Mouse (Mus musculus): ENCODE measurements around the gene Kdm2a. TPM values are rescaled to one million over a fixed set of nuclear protein-coding genes. Genes with fewer than 3 reads are reported as not detected.

Kdm2a gene
- polyA plus RNA-seq, 1 experiment = 78.4 TPM

DNA sequence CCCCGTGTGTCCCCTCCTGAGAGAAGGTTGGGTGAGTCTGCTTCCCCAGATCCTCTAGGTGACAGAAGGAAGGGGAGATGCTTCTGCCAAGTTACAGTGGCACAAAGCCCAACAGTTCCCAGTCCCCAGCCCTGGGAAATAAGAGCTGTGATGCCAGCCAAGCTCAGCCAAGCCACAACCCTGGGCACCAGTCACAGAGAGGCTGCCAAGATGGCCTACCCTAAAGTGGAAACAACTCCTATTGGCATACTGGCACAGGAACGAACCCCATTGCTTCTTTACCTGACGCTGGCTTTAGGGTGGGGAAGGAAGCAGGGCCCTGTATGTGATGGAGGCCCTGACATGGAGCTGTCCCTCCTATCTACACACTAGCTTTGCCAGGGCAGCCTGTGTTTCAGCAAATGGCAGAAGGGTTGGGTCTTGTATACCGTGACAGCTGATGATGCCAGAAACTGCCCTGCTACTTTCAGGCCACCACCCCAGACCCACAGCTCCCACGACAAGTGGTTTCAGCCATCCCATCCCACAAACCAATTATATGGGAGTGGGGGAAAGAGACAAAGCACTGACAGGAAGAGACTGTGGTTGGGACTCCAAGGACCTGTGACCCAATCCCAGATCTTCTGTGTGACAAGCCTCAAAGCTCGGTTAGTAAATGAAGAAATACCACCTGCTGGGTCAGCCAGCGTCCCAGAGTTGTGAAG is 95.0 kb downstream of the Kdm2a start:
- Histone ChIP-seq H3K27ac (ENCODE audit: insufficient read depth, low read length) (no peak overlapping the region), H3K9ac (ENCODE audit: low read depth, poor library complexity, severe bottlenecking) (no peak overlapping the region), H3K4me3 (ENCODE audit: low read depth, low read length) (no peak overlapping the region), H3K9me3 (replicated peaks; ENCODE audit: control insufficient read depth, insufficient read depth, low read length, poor library complexity, severe bottlenecking) (no peaks in the 10 kb centered on the region), H3K27me3 (ENCODE audit: control insufficient read depth, insufficient read depth, low read length, poor library complexity, severe bottlenecking) (no peaks in the 10 kb centered on the region), H3K36me3 (ENCODE audit: control insufficient read depth, insufficient read depth, low read length, poor library complexity, severe bottlenecking) (no peaks in the 10 kb centered on the region), H3K4me1 (ENCODE audit: control insufficient read depth, insufficient read depth, low read length) (peaks cover 2% of the 10 kb centered on the region)
- no peak for TF ChIP-seq POLR2A (IDR thresholded peaks at IDR 0.05; ENCODE audit: insufficient read depth, low read length)
- TF ChIP-seq EP300 (IDR thresholded peaks at IDR 0.05; ENCODE audit: insufficient read depth, low read depth, low read length) = no peak
- no peak for TF ChIP-seq CTCF (IDR thresholded peaks at IDR 0.05; ENCODE audit: low read depth, low read length)

GRCm38 (mm10) chr19:4301735-4302651 is 96.1 kb downstream of the Kdm2a start:
- H3K4me1 ChIP-seq (ENCODE audit: control insufficient read depth, insufficient read depth, low read length) = peaks cover 4% of the 10 kb centered on the region
- H3K27me3 ChIP-seq (ENCODE audit: control insufficient read depth, insufficient read depth, low read length, poor library complexity, severe bottlenecking) = no peaks in the 10 kb centered on the region
- no peak for TF ChIP-seq CTCF (IDR thresholded peaks at IDR 0.05; ENCODE audit: low read depth, low read length)
- no peak for TF ChIP-seq POLR2A (IDR thresholded peaks at IDR 0.05; ENCODE audit: insufficient read depth, low read length)
- TF ChIP-seq EP300 (IDR thresholded peaks at IDR 0.05; ENCODE audit: insufficient read depth, low read depth, low read length) = no peak
- no peaks in the 10 kb centered on the region for H3K9me3 ChIP-seq (replicated peaks; ENCODE audit: control insufficient read depth, insufficient read depth, low read length, poor library complexity, severe bottlenecking)
- H3K27ac ChIP-seq (ENCODE audit: insufficient read depth, low read length) = no peak overlapping the region
- H3K4me3 ChIP-seq (ENCODE audit: low read depth, low read length) = no peak overlapping the region
- no peaks in the 10 kb centered on the region for H3K36me3 ChIP-seq (ENCODE audit: control insufficient read depth, insufficient read depth, low read length, poor library complexity, severe bottlenecking)
- no peak overlapping the region for H3K9ac ChIP-seq (ENCODE audit: low read depth, poor library complexity, severe bottlenecking)

GRCm38 (mm10) chr19:4300852-4301734 is 97.0 kb downstream of the Kdm2a start:
- H3K36me3 ChIP-seq (ENCODE audit: control insufficient read depth, insufficient read depth, low read length, poor library complexity, severe bottlenecking) = no peaks in the 10 kb centered on the region
- H3K27me3 ChIP-seq (ENCODE audit: control insufficient read depth, insufficient read depth, low read length, poor library complexity, severe bottlenecking) = no peaks in the 10 kb centered on the region
- no peaks in the 10 kb centered on the region for H3K9me3 ChIP-seq (replicated peaks; ENCODE audit: control insufficient read depth, insufficient read depth, low read length, poor library complexity, severe bottlenecking)
- TF ChIP-seq POLR2A (IDR thresholded peaks at IDR 0.05; ENCODE audit: insufficient read depth, low read length) (no peak), EP300 (IDR thresholded peaks at IDR 0.05; ENCODE audit: insufficient read depth, low read depth, low read length) (no peak), CTCF (IDR thresholded peaks at IDR 0.05; ENCODE audit: low read depth, low read length) (no peak)
- H3K4me3 ChIP-seq (ENCODE audit: low read depth, low read length) = no peak overlapping the region
- peaks cover 4% of the 10 kb centered on the region for H3K4me1 ChIP-seq (ENCODE audit: control insufficient read depth, insufficient read depth, low read length)
- H3K9ac ChIP-seq (ENCODE audit: low read depth, poor library complexity, severe bottlenecking) = no peak overlapping the region
- no peak overlapping the region for H3K27ac ChIP-seq (ENCODE audit: insufficient read depth, low read length)

GRCm38 (mm10) chr19:4300271-4300704 is 97.8 kb downstream of the Kdm2a start:
- no peak overlapping the region for H3K27ac ChIP-seq (ENCODE audit: insufficient read depth, low read length)
- no peak overlapping the region for H3K4me3 ChIP-seq (ENCODE audit: low read depth, low read length)
- H3K9me3 ChIP-seq (replicated peaks; ENCODE audit: control insufficient read depth, insufficient read depth, low read length, poor library complexity, severe bottlenecking) = no peaks in the 10 kb centered on the region
- no peaks in the 10 kb centered on the region for H3K36me3 ChIP-seq (ENCODE audit: control insufficient read depth, insufficient read depth, low read length, poor library complexity, severe bottlenecking)
- no peak for TF ChIP-seq CTCF (IDR thresholded peaks at IDR 0.05; ENCODE audit: low read depth, low read length)
- TF ChIP-seq POLR2A (IDR thresholded peaks at IDR 0.05; ENCODE audit: insufficient read depth, low read length) = no peak
- no peak for TF ChIP-seq EP300 (IDR thresholded peaks at IDR 0.05; ENCODE audit: insufficient read depth, low read depth, low read length)
- H3K9ac ChIP-seq (ENCODE audit: low read depth, poor library complexity, severe bottlenecking) = no peak overlapping the region
- H3K4me1 ChIP-seq (ENCODE audit: control insufficient read depth, insufficient read depth, low read length) = peaks cover 4% of the 10 kb centered on the region
- H3K27me3 ChIP-seq (ENCODE audit: control insufficient read depth, insufficient read depth, low read length, poor library complexity, severe bottlenecking) = no peaks in the 10 kb centered on the region

GRCm38 (mm10) chr19:4299574-4300270 is 98.4 kb downstream of the Kdm2a start:
- no peak overlapping the region for H3K27ac ChIP-seq (ENCODE audit: insufficient read depth, low read length)
- no peak overlapping the region for H3K9ac ChIP-seq (ENCODE audit: low read depth, poor library complexity, severe bottlenecking)
- TF ChIP-seq EP300 (IDR thresholded peaks at IDR 0.05; ENCODE audit: insufficient read depth, low read depth, low read length) (no peak), CTCF (IDR thresholded peaks at IDR 0.05; ENCODE audit: low read depth, low read length) (no peak), POLR2A (IDR thresholded peaks at IDR 0.05; ENCODE audit: insufficient read depth, low read length) (no peak)
- no peaks in the 10 kb centered on the region for H3K27me3 ChIP-seq (ENCODE audit: control insufficient read depth, insufficient read depth, low read length, poor library complexity, severe bottlenecking)
- H3K36me3 ChIP-seq (ENCODE audit: control insufficient read depth, insufficient read depth, low read length, poor library complexity, severe bottlenecking) = no peaks in the 10 kb centered on the region
- no peaks in the 10 kb centered on the region for H3K9me3 ChIP-seq (replicated peaks; ENCODE audit: control insufficient read depth, insufficient read depth, low read length, poor library complexity, severe bottlenecking)
- peaks cover 4% of the 10 kb centered on the region for H3K4me1 ChIP-seq (ENCODE audit: control insufficient read depth, insufficient read depth, low read length)
- H3K4me3 ChIP-seq (ENCODE audit: low read depth, low read length) = no peak overlapping the region
